Mouse (Mus musculus) intestine, embryonic 16.5 days (tissue): ENCODE results near the gene Cry1. TPM values are rescaled to one million over a fixed set of nuclear protein-coding genes. Genes with fewer than 3 reads are reported as not detected.

Experiments used
- ATAC-seq: fragments of 200-750 bp; cut with Nextera tagmentation; 2 replicates; pipeline ENCODE4 v1.8.0; 2017; ENCODE audit warnings: moderate TSS enrichment, moderate library complexity
- H3K27ac ChIP-seq: fragments of 300-500 bp; sonication (generic); 2 replicates; pipeline ENCODE4 v1.5.1; 2014; ENCODE audit warnings: mild to moderate bottlenecking, low read length
- H3K27me3 ChIP-seq: fragments of 300-500 bp; sonication (generic); replicated peaks from 2 replicates; pipeline ENCODE4 v1.6.1; 2014; ENCODE audit warnings: low read length, control low read depth, mixed read lengths; ENCODE audit not compliant: control insufficient read depth, insufficient read depth
- H3K36me3 ChIP-seq: fragments of 300-500 bp; sonication (generic); 2 replicates; pipeline ENCODE4 v1.6.1; 2014; ENCODE audit warnings: low read length, control low read depth; ENCODE audit not compliant: control insufficient read depth, insufficient read depth
- H3K4me1 ChIP-seq: fragments of 300-500 bp; sonication (generic); 2 replicates; pipeline ENCODE4 v1.6.1; 2014; ENCODE audit warnings: low read length, control low read depth, mixed read lengths; ENCODE audit not compliant: control insufficient read depth, insufficient read depth
- H3K4me2 ChIP-seq: fragments of 300-500 bp; sonication (generic); 2 replicates; pipeline ENCODE4 v1.6.1; 2014; ENCODE audit warnings: low read depth, low read length, control low read depth
- H3K4me3 ChIP-seq: fragments of 300-500 bp; sonication (generic); 2 replicates; pipeline ENCODE4 v1.5.1; 2014; ENCODE audit warnings: mild to moderate bottlenecking, low read length
- H3K9ac ChIP-seq: fragments of 300-500 bp; sonication (generic); 2 replicates; pipeline ENCODE4 v1.6.1; 2014; ENCODE audit warnings: low read depth, low read length
- H3K9me3 ChIP-seq: fragments of 300-500 bp; sonication (generic); 2 replicates; pipeline ENCODE4 v1.6.1; 2016; ENCODE audit warnings: low read length, control low read depth; ENCODE audit not compliant: control insufficient read depth
- WGBS: fragments of 180-500 bp; shearing (Covaris S2); extraction: QIAGEN DNeasy Blood & Tissue Kit; methylation state at CpG from one replicate; pipeline ENCODE4 v1.1.7; 2014; 5-methylcytosine and 5-hydroxymethylcytosine counted together
- polyA plus RNA-seq: library from polyadenylated mRNA; unstranded; fragments of >200 nt; fragmentation: Nextera tagmentation; extraction: Ambion mirVana; gene quantifications from 2 replicates; pipeline ENCODE4 v1.2.1, GENCODE M21; 2015

The Cry1 gene
- polyA plus RNA-seq, 1 experiment from 2014 or later = 23.9 TPM

- H3K36me3 ChIP-seq = no peaks in the 10 kb centered on the region
- H3K4me2 ChIP-seq = no peak overlapping the region
- WGBS = 74% methylated on average over 6 of the region's 6 CpGs
- no peaks in the 10 kb centered on the region for H3K9me3 ChIP-seq
- H3K27me3 ChIP-seq = no peaks in the 10 kb centered on the region
- H3K4me1 ChIP-seq = no peaks in the 10 kb centered on the region
- H3K9ac ChIP-seq = no peak overlapping the region
- H3K27ac ChIP-seq = no peak overlapping the region
- ATAC-seq = no peak
- H3K4me3 ChIP-seq = no peak overlapping the region
Measured at GRCm38 (mm10) chr10:85136573-85136972, 48.3 kb downstream of the Cry1 start.

GRCm38 (mm10) chr10:85128453-85128852, 56.4 kb downstream of the Cry1 start:
- WGBS = 15% methylated on average over 7 of the region's 7 CpGs
- ATAC-seq = peak; percentile 50

GRCm38 (mm10) chr10:85127395-85128287, 57.2 kb downstream of the Cry1 start, which contains the start of gene Mterf2:
Mterf2 (minus strand) TSS chr10:85128027.
- H3K4me2 ChIP-seq = peak within 1 kb of the TSS; percentile 84
- H3K4me3 ChIP-seq = peak within 1 kb of the TSS; percentile 67
- H3K9me3 ChIP-seq = no peaks in the 10 kb centered on the region
- H3K9ac ChIP-seq = peak within 1 kb of the TSS; percentile 75
- H3K36me3 ChIP-seq = no peaks in the 10 kb centered on the region
- 7% methylated on average over 20 of the region's 20 CpGs for WGBS
- peak within 1 kb of the TSS; percentile 50; the same call in 1 of the 2 replicates for H3K27ac ChIP-seq
- peak; percentile 99 for ATAC-seq
- peaks cover 9% of the 10 kb centered on the region for H3K4me1 ChIP-seq
- no peaks in the 10 kb centered on the region for H3K27me3 ChIP-seq

More at GRCm38 (mm10) chr10:85128453-85128852, 56.4 kb downstream of the Cry1 start:
- H3K9ac ChIP-seq = 0 out of 2 replicates have a peak overlapping the region, but pooled peaks have one; percentile 38
- no peaks in the 10 kb centered on the region for H3K27me3 ChIP-seq
- H3K4me3 ChIP-seq = peak overlapping the region; percentile 67
- no peaks in the 10 kb centered on the region for H3K9me3 ChIP-seq
- H3K36me3 ChIP-seq = no peaks in the 10 kb centered on the region
- H3K27ac ChIP-seq = peak overlapping the region; percentile 25; the same call in 1 of the 2 replicates
- H3K4me2 ChIP-seq = peak overlapping the region; percentile 84
- peaks cover 9% of the 10 kb centered on the region for H3K4me1 ChIP-seq

GRCm38 (mm10) chr10:85125184-85125583, 59.7 kb downstream of the Cry1 start:
- H3K4me3 ChIP-seq = no peak overlapping the region
- no peak overlapping the region for H3K9ac ChIP-seq
- no peaks in the 10 kb centered on the region for H3K9me3 ChIP-seq
- H3K4me1 ChIP-seq = peaks cover 9% of the 10 kb centered on the region
- no peaks in the 10 kb centered on the region for H3K27me3 ChIP-seq
- 70% methylated on average over 13 of the region's 13 CpGs for WGBS
- H3K36me3 ChIP-seq = no peaks in the 10 kb centered on the region
- H3K27ac ChIP-seq = peak overlapping the region; percentile 80
- peak; percentile 58 for ATAC-seq
- peak overlapping the region; percentile 21 for H3K4me2 ChIP-seq

- no peak for ATAC-seq
- 86% methylated on average over 4 of the region's 4 CpGs for WGBS
- peaks cover 5% of the 10 kb centered on the region; the same call in 1 of the 2 replicates for H3K36me3 ChIP-seq
Measured at GRCm38 (mm10) chr10:85114409-85114808, 70.5 kb downstream of the Cry1 start.

GRCm38 (mm10) chr10:85103085-85103885, 81.6 kb downstream of the Cry1 start:
- Histone ChIP-seq H3K36me3 (no peaks in the 10 kb centered on the region), H3K4me2 (peak overlapping the region; percentile 90), H3K27ac (peak overlapping the region; percentile 81), H3K4me1 (no peaks in the 10 kb centered on the region), H3K27me3 (no peaks in the 10 kb centered on the region), H3K9me3 (no peaks in the 10 kb centered on the region), H3K4me3 (peak overlapping the region; percentile 92), H3K9ac (peak overlapping the region; percentile 94)
- peak; percentile 55 for ATAC-seq
- WGBS = under 1% methylated on average over 34 of the region's 34 CpGs

More at GRCm38 (mm10) chr10:85114409-85114808, 70.5 kb downstream of the Cry1 start:
- H3K4me1 ChIP-seq = peaks cover 1% of the 10 kb centered on the region; the same call in 1 of the 2 replicates
- H3K27me3 ChIP-seq = no peaks in the 10 kb centered on the region
- no peak overlapping the region for H3K27ac ChIP-seq
- no peaks in the 10 kb centered on the region for H3K9me3 ChIP-seq
- H3K4me2 ChIP-seq = no peak overlapping the region
- H3K9ac ChIP-seq = no peak overlapping the region
- H3K4me3 ChIP-seq = no peak overlapping the region

- Histone ChIP-seq H3K4me1 (no peaks in the 10 kb centered on the region), H3K27me3 (no peaks in the 10 kb centered on the region), H3K4me3 (peak within 1 kb of the TSS; percentile 92), H3K27ac (peak within 1 kb of the TSS; percentile 81), H3K36me3 (no peaks in the 10 kb centered on the region), H3K4me2 (peak within 1 kb of the TSS; percentile 90), H3K9ac (peak within 1 kb of the TSS; percentile 94), H3K9me3 (no peaks in the 10 kb centered on the region)
- WGBS = under 1% methylated on average over 78 of the region's 96 CpGs
- ATAC-seq = peak; percentile 94
Measured at GRCm38 (mm10) chr10:85102247-85103084, 82.4 kb downstream of the Cry1 start, which contains the start of the genes Fhl4 and Tmem263. Fhl4 (minus strand) TSS chr10:85102495. Tmem263 (plus strand) TSS chr10:85102627.

- ATAC-seq = peak; percentile 34
- H3K36me3 ChIP-seq = no peaks in the 10 kb centered on the region
- 2% methylated on average over 10 of the region's 10 CpGs for whole genome bisulfite sequencing
- peak overlapping the region; percentile 92 for H3K4me3 ChIP-seq
- H3K9ac ChIP-seq = peak overlapping the region; percentile 94
- no peaks in the 10 kb centered on the region for H3K27me3 ChIP-seq
- H3K9me3 ChIP-seq = no peaks in the 10 kb centered on the region
- peak overlapping the region; percentile 71 for H3K27ac ChIP-seq
- H3K4me1 ChIP-seq = no peaks in the 10 kb centered on the region
- peak overlapping the region; percentile 90 for H3K4me2 ChIP-seq
Measured at GRCm38 (mm10) chr10:85101841-85102240, 83.0 kb downstream of the Cry1 start.
